Mouse (Mus musculus) CH12.LX (cell line): ENCODE measurements around the gene Cysltr2.

Experiments used
- E2F4 ChIP-seq: IDR thresholded peaks from 2 replicates; pipeline ENCODE4 v1.6.1; 2011; ENCODE audit warnings: low read depth, low read length, improper control_type of control experiment; ENCODE audit not compliant: insufficient replicate concordance
- MAFK ChIP-seq: IDR thresholded peaks from 2 replicates; pipeline ENCODE4 v1.6.1; 2011; ENCODE audit warnings: low read length, improper control_type of control experiment; ENCODE audit not compliant: insufficient replicate concordance
- POLR2A ChIP-seq: IDR thresholded peaks from 2 replicates; pipeline ENCODE4 v1.6.1; 2011; ENCODE audit warnings: low read depth, mild to moderate bottlenecking, improper control_type of control experiment, low read length
- UBTF ChIP-seq: IDR thresholded peaks from 2 replicates; pipeline ENCODE4 v1.6.1; 2012; ENCODE audit warnings: low read depth, mild to moderate bottlenecking, inconsistent platforms, low read length, improper control_type of control experiment, moderate library complexity

DNA sequence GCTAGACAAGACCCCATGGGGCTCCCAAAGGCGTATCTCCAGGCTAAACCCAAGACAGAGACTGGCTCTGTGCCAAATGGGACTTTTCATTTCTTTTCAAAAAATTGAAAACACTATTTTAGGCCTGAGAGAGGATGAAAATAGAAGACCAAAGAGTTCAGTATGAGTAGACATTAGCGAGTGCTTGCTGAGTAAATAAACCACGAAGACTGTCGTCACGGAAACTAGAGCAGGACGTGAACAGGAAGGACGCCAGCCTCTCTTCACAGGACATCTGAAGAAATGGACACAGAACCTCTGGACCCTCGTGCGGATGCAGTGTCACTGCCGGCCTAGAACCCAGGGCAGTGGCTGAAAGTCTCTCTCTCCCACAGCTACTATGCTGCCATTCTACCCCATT lies 8.8 kb upstream of the Cysltr2 start:
- TF ChIP-seq MAFK = peak; percentile 85
- no peak for TF ChIP-seq POLR2A
- no peak for TF ChIP-seq UBTF
- no peak for TF ChIP-seq E2F4
